Mouse (Mus musculus) frontal cortex, postnatal 14 days (tissue): ENCODE results near the gene Krt36.

ENCODE experiments used
- DNase-seq, 2 experiments: peaks; one replicate each; pipeline ENCODE4 v3.0.0; 2022; ENCODE audit warnings: low spot score in 2 of 2

Gene Krt36

GRCm38 (mm10) chr11:100088378-100089025 lies 16.9 kb downstream of the Krt36 start:
- DNase-seq = no peak

GRCm38 (mm10) chr11:100087861-100088260 lies 17.6 kb downstream of the Krt36 start, which contains the start of gene Krt32:
TSS of gene Krt32 (minus strand) at chr11:100088226.
- DNase-seq = no peak

GRCm38 (mm10) chr11:100073873-100074272 lies 31.6 kb downstream of the Krt36 start:
- no peak for DNase-seq

GRCm38 (mm10) chr11:100067293-100068036 lies 38.0 kb downstream of the Krt36 start:
- no peak for DNase-seq

- DNase-seq = no peak
These were observed 39.0 kb downstream of the Krt36 start for GRCm38 (mm10) chr11:100066236-100067010.

GRCm38 (mm10) chr11:100058875-100059274 lies 46.6 kb downstream of the Krt36 start:
- no peak for DNase-seq

- DNase-seq = no peak
These were observed 49.5 kb downstream of the Krt36 start for GRCm38 (mm10) chr11:100055686-100056655.
